Mouse (Mus musculus) heart, postnatal 25 days (tissue): Measurements from ENCODE around the gene Gas2. TPM values are rescaled to one million over a fixed set of nuclear protein-coding genes. Genes with fewer than 3 reads are reported as not detected.

ENCODE experiments used
- DNase-seq: peaks from one replicate; pipeline ENCODE4 v3.0.0; 2022; ENCODE audit warnings: low spot score
- intact Hi-C: fragments of 180-260 bp; cut with DNase I; formaldehyde crosslinking; loops from one replicate; pipeline ENCODE4 v1.15.1; 2025
- total RNA-seq, 2 experiments: library from RNA; stranded (reverse); gene quantifications; 2 replicates each; pipeline ENCODE4 v1.2.3; 2021

Gene Gas2
- total RNA-seq, 2 experiments from 2014 or later = 6.4 to 7.5 TPM

GRCm38 (mm10) chr7:51960698-51961374 is 99.0 kb downstream of the Gas2 start:
- intact Hi-C loops = no loop called here
- no peak for DNase-seq

- DNase-seq = no peak
- intact Hi-C loops = no loop called here
These were observed 100.6 kb downstream of the Gas2 start for GRCm38 (mm10) chr7:51962219-51962952.

GRCm38 (mm10) chr7:51964681-51965080 is 102.9 kb downstream of the Gas2 start:
- no peak for DNase-seq
- intact Hi-C loops = no loop called here

DNA sequence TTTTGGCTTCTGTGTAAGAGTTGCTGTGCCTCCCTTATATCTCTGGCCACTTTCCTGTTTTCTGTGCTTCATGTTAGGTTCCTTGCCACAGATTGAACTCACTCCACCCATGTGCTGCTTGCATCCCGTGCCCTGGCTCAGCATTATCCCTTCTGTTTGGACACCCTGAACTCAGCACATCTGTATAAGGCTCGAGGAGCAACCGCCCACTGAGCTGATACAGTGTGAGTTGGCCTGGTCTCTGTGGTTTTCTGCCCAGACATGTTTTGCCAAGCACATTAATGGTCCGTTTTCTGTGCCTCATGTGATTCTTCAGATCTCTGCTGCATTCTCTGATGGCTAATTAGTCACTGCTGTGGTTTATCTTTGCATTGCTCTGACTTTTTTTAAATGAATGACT is 105.8 kb downstream of the Gas2 start:
- intact Hi-C loops = no loop called here
- no peak for DNase-seq

DNA sequence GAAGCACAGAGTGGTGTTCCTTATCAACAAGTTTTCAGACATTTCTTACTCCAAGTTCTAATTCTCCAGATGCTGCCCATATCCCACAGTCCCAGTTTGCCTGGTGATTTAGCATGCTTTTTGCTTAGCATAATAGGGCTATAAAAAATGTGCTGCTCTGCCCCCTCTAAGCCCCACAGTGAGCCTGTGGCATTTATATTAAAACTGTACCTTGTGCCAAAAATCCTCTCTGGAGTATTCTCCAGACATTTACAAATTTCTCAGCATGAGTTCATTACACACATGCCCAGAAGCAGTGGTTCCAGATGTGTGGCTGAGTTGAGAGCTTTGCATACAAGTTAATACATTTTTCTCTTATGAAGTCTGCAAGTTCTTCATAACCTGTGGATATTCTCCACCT is 107.6 kb downstream of the Gas2 start:
- no peak for DNase-seq
- intact Hi-C loops = no loop called here

DNA sequence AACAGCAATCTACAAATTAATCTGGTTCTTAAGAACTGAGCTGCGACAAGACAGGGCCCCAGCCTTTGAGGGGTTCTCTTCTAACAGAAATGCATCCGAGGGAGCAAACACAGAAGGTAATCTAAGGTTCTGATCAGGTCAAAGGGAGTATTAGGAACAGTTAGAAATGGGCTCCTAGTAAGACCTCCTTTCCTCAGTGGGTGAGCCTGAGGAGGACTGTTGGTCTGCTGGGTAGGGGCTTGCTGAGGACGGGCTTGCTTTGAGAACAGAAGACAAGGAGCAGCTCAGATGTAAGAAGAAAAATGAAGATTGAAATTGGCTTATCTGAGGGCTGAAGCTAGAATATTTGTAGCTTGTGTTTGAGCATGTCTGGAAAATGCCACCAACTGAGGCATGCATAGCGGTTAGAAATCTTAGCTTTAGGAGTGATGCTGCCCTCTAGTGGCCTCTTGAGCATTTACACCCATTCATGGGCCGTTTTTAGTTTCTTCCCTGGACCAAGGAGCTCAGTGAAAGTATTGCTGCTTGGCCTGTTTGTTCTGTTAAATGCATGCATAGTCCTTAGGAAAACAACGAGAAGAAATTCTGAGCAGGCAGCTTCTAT is 110.5 kb downstream of the Gas2 start:
- no peak for DNase-seq
- intact Hi-C loops = loop anchor here (2.0 to 10.0 kb wide), 3 partner anchors 108 to 354 kb away; partner anchors contain the start of genes Fancf and Gas2

- intact Hi-C loops = loop anchor here (2.0 to 10.0 kb wide), 3 partner anchors 108 to 354 kb away; partner anchors contain the start of genes Fancf and Gas2
- no peak for DNase-seq
These were observed 111.3 kb downstream of the Gas2 start for GRCm38 (mm10) chr7:51973091-51973490.

DNA sequence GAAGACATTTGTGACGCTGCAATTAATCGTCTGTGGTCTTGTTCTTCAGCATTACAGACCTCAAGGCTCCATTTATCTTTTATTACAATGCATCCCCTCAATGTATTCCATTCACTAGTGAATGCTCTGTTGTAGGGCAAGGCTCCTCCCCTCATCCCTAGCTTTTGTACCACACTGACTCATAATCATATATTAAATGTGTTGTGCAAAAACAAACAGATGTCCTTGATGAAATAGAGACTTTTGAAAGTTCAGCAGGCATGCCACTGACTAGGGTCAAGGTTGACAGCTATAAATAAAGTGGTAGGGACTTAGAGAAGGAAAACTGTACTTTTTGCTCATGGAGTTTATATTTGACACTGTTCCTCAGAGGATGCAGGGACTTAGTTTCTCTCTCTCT is 111.7 kb downstream of the Gas2 start:
- DNase-seq = no peak
- intact Hi-C loops = loop anchor here (2.0 to 10.0 kb wide), 3 partner anchors 109 to 355 kb away; partner anchors contain the start of genes Fancf and Gas2

GRCm38 (mm10) chr7:51975181-51975580 is 113.4 kb downstream of the Gas2 start:
- DNase-seq = no peak
- intact Hi-C loops = loop anchor here (10.0 kb wide), 2 partner anchors 110 to 200 kb away; partner anchors contain the start of genes Fancf and Gas2

- no peak for DNase-seq
- intact Hi-C loops = loop anchor here (10.0 kb wide), 2 partner anchors 114 to 204 kb away; partner anchors contain the start of genes Fancf and Gas2
These were observed 117.5 kb downstream of the Gas2 start for GRCm38 (mm10) chr7:51979271-51979670.

- DNase-seq = no peak
- intact Hi-C loops = no loop called here
These were observed 120.5 kb downstream of the Gas2 start for GRCm38 (mm10) chr7:51982303-51982702.

- intact Hi-C loops = no loop called here
These were observed 123.9 kb downstream of the Gas2 start for GRCm38 (mm10) chr7:51985763-51986162.

GRCm38 (mm10) chr7:51986909-51987308 is 125.1 kb downstream of the Gas2 start:
- intact Hi-C loops = no loop called here
- no peak for DNase-seq

More at GRCm38 (mm10) chr7:51985763-51986162, 123.9 kb downstream of the Gas2 start:
- no peak for DNase-seq

- intact Hi-C loops = no loop called here
- DNase-seq = no peak
These were observed 129.2 kb downstream of the Gas2 start for GRCm38 (mm10) chr7:51991020-51991419.

DNA sequence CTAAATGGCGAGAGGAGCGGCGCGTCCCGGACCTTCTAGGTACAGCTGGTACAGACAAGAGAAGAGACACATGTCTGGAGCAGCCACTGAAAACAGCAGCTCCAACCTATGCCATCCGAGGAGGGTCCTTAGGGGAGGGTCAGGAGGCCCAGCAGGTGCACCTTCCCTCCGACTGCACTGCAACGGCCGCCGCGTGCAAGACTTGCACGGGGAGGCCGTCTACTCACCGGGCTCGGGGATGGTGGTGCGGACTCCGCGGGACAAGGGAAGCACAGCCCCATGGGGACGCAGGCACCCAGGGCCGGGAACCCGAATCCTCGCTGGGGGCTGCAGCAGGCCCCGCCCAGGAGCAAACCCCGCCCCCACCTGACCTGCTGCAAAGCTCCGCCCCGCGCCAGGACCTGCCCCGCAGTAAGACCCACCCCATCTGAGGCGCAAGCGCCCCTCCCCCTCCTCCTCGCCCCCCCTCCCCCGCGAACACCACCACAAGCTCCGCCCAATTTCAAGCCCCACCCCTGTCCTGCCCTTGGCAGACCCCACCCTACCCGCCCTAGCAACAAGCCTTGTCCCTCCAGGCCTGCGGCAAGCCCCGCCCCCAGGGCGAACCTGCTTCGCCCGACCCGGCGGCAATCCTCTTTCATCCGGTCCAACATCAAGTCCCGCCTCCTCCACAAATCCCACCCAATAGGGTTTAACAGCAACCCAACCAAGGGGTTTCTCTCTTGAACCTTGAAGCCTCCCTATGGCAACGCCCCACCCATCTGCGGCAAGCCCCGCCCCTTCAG is 143.9 kb downstream of the Gas2 start, which contains the start of gene Svip:
Gene Svip, minus strand, starts transcription at position 508 of the 785 bp plus-strand sequence.
- intact Hi-C loops = no loop called here
- peak; percentile 76 for DNase-seq

GRCm38 (mm10) chr7:52006296-52006630 is 144.4 kb downstream of the Gas2 start:
- intact Hi-C loops = no loop called here
- no peak for DNase-seq

DNA sequence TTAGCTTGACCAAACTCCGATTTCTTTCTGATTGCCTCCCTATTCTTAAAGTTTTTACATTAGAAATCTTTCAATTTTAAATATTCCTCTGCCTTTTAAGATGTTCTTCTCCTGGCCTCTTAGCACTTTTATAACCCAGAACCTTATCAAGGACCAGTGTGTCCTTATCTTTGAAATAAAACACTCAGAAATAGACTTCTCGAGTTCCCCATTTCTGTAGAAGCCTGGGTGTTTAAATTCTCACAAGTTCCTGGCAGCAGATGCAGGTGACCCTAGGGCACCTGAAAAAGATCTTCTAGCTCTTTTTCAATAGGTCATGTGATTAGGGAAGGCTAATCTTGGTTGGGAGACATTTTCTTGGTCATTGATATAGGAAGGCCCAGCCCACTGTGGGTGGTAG is 145.3 kb downstream of the Gas2 start:
- intact Hi-C loops = no loop called here
- no peak for DNase-seq

- DNase-seq = no peak
- intact Hi-C loops = loop anchor here (10.0 kb wide), 1 partner anchor 61 kb away; no protein-coding TSS in a partner anchor
These were observed 151.6 kb downstream of the Gas2 start for GRCm38 (mm10) chr7:52013457-52013856.

GRCm38 (mm10) chr7:52015180-52015579 is 153.4 kb downstream of the Gas2 start:
- intact Hi-C loops = loop anchor here (10.0 kb wide), 1 partner anchor 60 kb away; no protein-coding TSS in a partner anchor
- no peak for DNase-seq

- intact Hi-C loops = loop anchor here (10.0 kb wide), 1 partner anchor 59 kb away; no protein-coding TSS in a partner anchor
- no peak for DNase-seq
These were observed 153.8 kb downstream of the Gas2 start, which contains the start of gene 1700015G11Rik for GRCm38 (mm10) chr7:52015628-52016027. Gene 1700015G11Rik, minus strand, starts transcription at chr7:52015728.
